13 mouse cellular contexts compared by ENCODE assay signal in genomic region chr4:142172942-142173341, GRCm38 (mm10).
A peak's percentile ranks its signal among the peaks of the same experiment; 100 is the strongest.
DNase-seq lines count a peak whose midpoint lies in the region; ATAC-seq and TF ChIP-seq lines count a peak whose summit lies in the region.
"Had no signal": no experiment of that assay in that cellular context is flagged by ENCODE, and none has a peak within 500 bp of the region (broad histone marks: within the 10 kb centered on the region; RNA-seq: fewer than 3 reads in every experiment).

No protein-coding gene starts in this region.

- 0 out of 2 replicates have a peak, but pooled peaks have one; percentile 33 for ATAC-seq in heart, embryonic 16.5 days (replicated peaks; ENCODE audit: extremely low read depth, insufficient read depth, low FRiP score)
- no peak for ATAC-seq in midbrain, embryonic 15.5 days (replicated peaks)
- ATAC-seq in stomach, postnatal 0 days (ENCODE audit: low FRiP score, low TSS enrichment), result no peak

- H3K9me3 ChIP-seq in heart, embryonic 16.5 days (replicated peaks; ENCODE audit: control insufficient read depth, low read length), result 0 out of 2 replicates have a peak, but pooled peaks cover 4% of the 10 kb centered on the region
- no peaks in the 10 kb centered on the region for H3K9me3 ChIP-seq in midbrain, embryonic 10.5 days (replicated peaks)
- no peaks in the 10 kb centered on the region for H3K9me3 ChIP-seq in midbrain, embryonic 15.5 days
- no peaks in the 10 kb centered on the region for H3K9me3 ChIP-seq in stomach, postnatal 0 days (ENCODE audit: control insufficient read depth, low read length)
- H3K9me3 ChIP-seq: liver, embryonic 13.5 days had no signal

- 91% methylated on average over 4 of the region's 4 CpGs for WGBS in heart, embryonic 16.5 days
- WGBS in midbrain, embryonic 10.5 days, result 95% methylated on average over 4 of the region's 4 CpGs
- WGBS in midbrain, embryonic 15.5 days, result 85% methylated on average over 4 of the region's 4 CpGs
- 56% methylated on average over 4 of the region's 4 CpGs for WGBS in stomach, postnatal 0 days

- no peak for TF ChIP-seq CTCF in stomach, postnatal 0 days (IDR thresholded peaks at IDR 0.05; ENCODE audit: low read depth)

- DNase-seq in heart, postnatal 14 days, result no peak
- no peak for DNase-seq in midbrain, embryonic 10.5 days (ENCODE audit: low spot score)
- DNase-seq in fat pad, adult 2 months (ENCODE audit: extremely low read depth, low read depth, low spot score), result peak; percentile 67
- no peak for DNase-seq in stomach, postnatal 0 days (ENCODE audit: low spot score)
- DNase-seq in right cerebral cortex, postnatal 4 days, result no peak
- DNase-seq: cerebellum, adult 18-20 months; heart, postnatal 10 days; liver, embryonic 13.5 days; lung, postnatal 14 days; thymus, postnatal 4 days had no signal

- H3K27me3 ChIP-seq in heart, embryonic 16.5 days (ENCODE audit: control insufficient read depth, insufficient read depth, low read length), result no peaks in the 10 kb centered on the region
- no peaks in the 10 kb centered on the region for H3K27me3 ChIP-seq in midbrain, embryonic 10.5 days (ENCODE audit: low read depth, poor library complexity, severe bottlenecking)
- H3K27me3 ChIP-seq in midbrain, embryonic 15.5 days (replicated peaks), result no peaks in the 10 kb centered on the region
- no peaks in the 10 kb centered on the region for H3K27me3 ChIP-seq in stomach, postnatal 0 days (ENCODE audit: control insufficient read depth, insufficient read depth, low read length)
- H3K27me3 ChIP-seq: liver, embryonic 13.5 days had no signal

- no peak for TF ChIP-seq EP300 in stomach, postnatal 0 days (optimal IDR thresholded peaks at IDR 0.05)

- H3K4me1 ChIP-seq in heart, embryonic 16.5 days (ENCODE audit: control insufficient read depth, insufficient read depth, low read length), result peaks cover 37% of the 10 kb centered on the region
- peaks cover 51% of the 10 kb centered on the region for H3K4me1 ChIP-seq in midbrain, embryonic 10.5 days
- peaks cover 9% of the 10 kb centered on the region; the same call in 1 of the 2 replicates for H3K4me1 ChIP-seq in midbrain, embryonic 15.5 days
- H3K4me1 ChIP-seq in stomach, postnatal 0 days (replicated peaks; ENCODE audit: control insufficient read depth, insufficient read depth), result peaks cover 6% of the 10 kb centered on the region

- no peak overlapping the region for H3K9ac ChIP-seq in heart, embryonic 16.5 days (ENCODE audit: low read length)
- no peak overlapping the region for H3K9ac ChIP-seq in midbrain, embryonic 15.5 days
- H3K9ac ChIP-seq in stomach, postnatal 0 days (ENCODE audit: low read length), result no peak overlapping the region
- H3K9ac ChIP-seq: liver, embryonic 13.5 days had no signal

- intact Hi-C loops in heart, postnatal 14 days (cut with DNase I), result no loop called here

- no peak overlapping the region for H3K27ac ChIP-seq in heart, embryonic 16.5 days (ENCODE audit: low read length)
- peak overlapping the region; percentile 76; the same call in 1 of the 2 replicates for H3K27ac ChIP-seq in midbrain, embryonic 10.5 days (replicated peaks)
- no peak overlapping the region for H3K27ac ChIP-seq in midbrain, embryonic 15.5 days
- H3K27ac ChIP-seq in stomach, postnatal 0 days (replicated peaks), result peak overlapping the region; percentile 87
- H3K27ac ChIP-seq: liver, embryonic 13.5 days had no signal

- H3K36me3 ChIP-seq in heart, embryonic 16.5 days (ENCODE audit: control insufficient read depth, insufficient read depth), result no peaks in the 10 kb centered on the region
- peaks cover 4% of the 10 kb centered on the region; the same call in 1 of the 2 replicates for H3K36me3 ChIP-seq in midbrain, embryonic 10.5 days
- no peaks in the 10 kb centered on the region for H3K36me3 ChIP-seq in midbrain, embryonic 15.5 days (replicated peaks)
- H3K36me3 ChIP-seq in stomach, postnatal 0 days (ENCODE audit: control insufficient read depth, insufficient read depth, low read length), result no peaks in the 10 kb centered on the region
- H3K36me3 ChIP-seq: liver, embryonic 13.5 days had no signal

- no peak overlapping the region for H3K4me3 ChIP-seq in heart, embryonic 16.5 days (ENCODE audit: low read length)
- H3K4me3 ChIP-seq in midbrain, embryonic 10.5 days, result no peak overlapping the region
- no peak overlapping the region for H3K4me3 ChIP-seq in midbrain, embryonic 15.5 days
- H3K4me3 ChIP-seq in stomach, postnatal 0 days (ENCODE audit: low read depth, low read length), result no peak overlapping the region
- H3K4me3 ChIP-seq: liver, embryonic 13.5 days; myocyte had no signal

- no peak overlapping the region for H3K4me2 ChIP-seq in heart, embryonic 16.5 days (ENCODE audit: low read depth, low read length)
- H3K4me2 ChIP-seq in midbrain, embryonic 15.5 days, result no peak overlapping the region
- no peak overlapping the region for H3K4me2 ChIP-seq in stomach, postnatal 0 days (replicated peaks; ENCODE audit: low read depth)
- H3K4me2 ChIP-seq: liver, embryonic 13.5 days had no signal

Comparison
In these comparisons a context has a peak if more than half of its experiments do, and no peak if none do; other contexts are left out.
1. H3K27ac ChIP-seq: peak in midbrain, embryonic 10.5 days (single experiment) and stomach, postnatal 0 days (single experiment); none in heart, embryonic 16.5 days (single experiment) and midbrain, embryonic 15.5 days (single experiment).